Mouse (Mus musculus) left cerebral cortex, adult 9 months (tissue): ENCODE results near the gene Lrfn1.

Experiments
- DNase-seq, 2 experiments: peaks; one replicate each; pipeline ENCODE4 v3.0.0; 2022; ENCODE audit warnings: low spot score in 2 of 2

Lrfn1 gene

DNA sequence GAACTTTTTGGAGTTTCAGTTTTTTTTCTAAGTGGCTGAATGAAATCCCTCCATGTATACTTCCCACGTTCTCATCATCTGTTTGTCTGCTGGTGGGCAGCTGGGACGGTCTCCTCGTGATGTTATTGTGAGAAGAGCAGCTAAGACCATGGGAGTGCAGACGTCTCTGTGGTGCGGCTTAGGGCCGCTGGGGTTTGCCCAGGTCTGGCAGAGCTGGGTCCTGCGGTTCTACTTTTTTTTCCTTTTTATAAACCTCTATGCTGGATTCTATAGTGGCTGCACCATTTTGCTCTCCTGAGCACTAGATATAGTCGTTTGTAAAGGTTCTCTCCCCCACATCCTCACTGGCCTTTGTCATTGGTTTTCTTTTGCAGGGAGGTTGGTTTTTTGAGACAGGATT lies 59.7 kb downstream of the Lrfn1 start:
- DNase-seq = no peak
